Mouse (Mus musculus) limb, embryonic 12.5 days (tissue): ENCODE data around the gene Ldlrap1. TPM values are rescaled to one million over a fixed set of nuclear protein-coding genes. Genes with fewer than 3 reads are reported as not detected.
A peak's percentile ranks its signal among the peaks of the same experiment; 100 is the strongest.

Experiments used
- ATAC-seq: fragments of 200-750 bp; cut with Nextera tagmentation; 2 replicates; pipeline ENCODE4 v1.8.0; 2017; ENCODE audit warnings: low read depth, moderate TSS enrichment; ENCODE audit not compliant: insufficient number of reproducible peaks, insufficient read depth, low FRiP score, low TSS enrichment
- H3K27ac ChIP-seq: fragments of 300-500 bp; sonication (generic); 2 replicates; pipeline ENCODE4 v1.5.1; 2016; ENCODE audit warnings: mild to moderate bottlenecking, moderate library complexity
- H3K27me3 ChIP-seq: fragments of 300-500 bp; sonication (generic); 2 replicates; pipeline ENCODE4 v1.6.1; 2016; ENCODE audit warnings: mild to moderate bottlenecking, moderate library complexity
- H3K36me3 ChIP-seq: fragments of 300-500 bp; sonication (generic); 2 replicates; pipeline ENCODE4 v1.6.1; 2016; ENCODE audit warnings: mild to moderate bottlenecking, moderate library complexity
- H3K4me1 ChIP-seq: fragments of 300-500 bp; sonication (generic); replicated peaks from 2 replicates; pipeline ENCODE4 v1.6.1; 2016
- H3K4me2 ChIP-seq: fragments of 300-500 bp; sonication (generic); 2 replicates; pipeline ENCODE4 v1.6.1; 2016; ENCODE audit warnings: mild to moderate bottlenecking, moderate library complexity
- H3K4me3 ChIP-seq: fragments of 300-500 bp; sonication (generic); replicated peaks from 2 replicates; pipeline ENCODE4 v1.5.1; 2016; ENCODE audit warnings: mild to moderate bottlenecking
- H3K9ac ChIP-seq: fragments of 300-500 bp; sonication (generic); replicated peaks from 2 replicates; pipeline ENCODE4 v1.6.1; 2016; ENCODE audit warnings: mild to moderate bottlenecking, moderate library complexity
- H3K9me3 ChIP-seq: fragments of 300-500 bp; sonication (generic); 2 replicates; pipeline ENCODE4 v1.6.1; 2016; ENCODE audit warnings: mild to moderate bottlenecking, moderate library complexity
- WGBS: fragments of 180-500 bp; shearing (Covaris S2); methylation state at CpG from one replicate; pipeline ENCODE4 v1.1.7; 2016; 5-methylcytosine and 5-hydroxymethylcytosine counted together
- polyA plus RNA-seq: library from polyadenylated mRNA; unstranded; fragments of >200 nt; fragmentation: Nextera tagmentation; extraction: Ambion mirVana; gene quantifications from 2 replicates; pipeline ENCODE4 v1.2.1, GENCODE M21; 2016

Gene Ldlrap1
- polyA plus RNA-seq = 21.7 and 23.3 TPM in 2 replicates

DNA sequence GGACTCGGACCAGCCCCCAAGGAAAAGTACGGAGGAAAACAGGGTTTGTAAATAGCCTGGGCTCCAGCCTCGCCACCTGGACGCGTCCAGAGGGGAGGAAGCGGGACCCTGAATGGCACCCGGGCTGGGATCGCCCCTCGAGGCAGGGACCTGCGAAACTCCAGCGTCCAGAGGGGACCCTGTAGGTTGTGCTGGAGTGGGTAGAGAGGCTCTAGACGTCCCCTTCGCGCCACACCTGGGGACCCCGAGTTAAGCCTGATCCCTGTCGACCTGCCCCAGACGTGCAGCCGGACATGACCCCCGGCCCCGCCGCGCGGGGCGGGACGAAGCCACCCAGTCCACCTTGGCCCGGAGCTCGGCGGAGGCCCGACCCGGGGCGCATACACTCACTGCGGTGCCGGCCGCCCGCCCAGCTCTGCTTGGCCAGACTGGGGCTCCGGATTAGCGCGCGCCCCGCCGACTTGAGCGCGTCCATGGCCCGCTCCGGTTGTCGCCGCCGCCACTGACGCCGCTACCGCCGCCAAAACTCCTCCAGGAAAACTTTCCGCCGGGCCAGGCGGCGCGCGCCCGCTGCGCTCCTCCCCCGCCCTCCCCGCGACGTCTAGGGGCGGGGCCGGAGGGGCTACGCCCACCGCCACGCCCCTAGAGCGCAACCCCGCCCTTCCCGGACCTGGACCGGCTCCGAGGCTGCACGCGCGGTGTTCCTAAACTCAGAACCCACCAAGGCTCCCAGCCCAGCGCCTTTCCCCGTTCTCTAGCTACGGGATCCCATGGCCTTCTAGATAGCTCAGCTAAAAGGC lies at the start of gene Ldlrap1:
TSS of gene Ldlrap1 (minus strand) at position 599 of the 800 bp plus-strand sequence.
- Histone ChIP-seq H3K9ac (peak within 1 kb of the TSS; percentile 90), H3K4me3 (peak within 1 kb of the TSS; percentile 86), H3K9me3 (no peaks in the 10 kb centered on the region), H3K27me3 (peaks cover 24% of the 10 kb centered on the region), H3K36me3 (no peaks in the 10 kb centered on the region), H3K4me2 (peak within 1 kb of the TSS; percentile 95), H3K27ac (peak within 1 kb of the TSS; percentile 67), H3K4me1 (peaks cover 29% of the 10 kb centered on the region)
- WGBS = under 1% methylated on average over 80 of the region's 80 CpGs
- peak; percentile 67 for ATAC-seq

DNA sequence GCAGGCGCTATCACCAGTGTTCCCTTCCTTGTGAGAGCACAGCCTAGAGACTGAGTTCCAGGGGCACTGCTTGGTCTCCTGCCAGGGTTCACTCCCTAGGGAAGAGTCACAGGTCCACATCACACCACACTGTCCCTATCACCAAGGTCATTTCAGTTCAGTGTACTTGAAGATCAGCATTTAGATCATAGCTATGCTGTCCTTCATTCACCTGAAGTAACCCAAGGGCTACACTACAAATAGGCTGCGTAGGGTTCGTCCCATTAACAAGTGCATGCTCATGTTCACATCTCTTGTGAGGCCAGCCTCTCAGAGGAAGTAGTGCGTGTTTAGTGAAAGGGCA lies 46.4 kb upstream of the Ldlrap1 start:
- no peak overlapping the region for H3K9ac ChIP-seq
- 87% methylated on average over 4 of the region's 4 CpGs for WGBS
- ATAC-seq = no peak
- peaks cover 75% of the 10 kb centered on the region for H3K36me3 ChIP-seq
- no peaks in the 10 kb centered on the region for H3K27me3 ChIP-seq
- H3K4me2 ChIP-seq = no peak overlapping the region
- H3K9me3 ChIP-seq = no peaks in the 10 kb centered on the region
- H3K4me3 ChIP-seq = no peak overlapping the region
- no peak overlapping the region for H3K27ac ChIP-seq
- H3K4me1 ChIP-seq = no peaks in the 10 kb centered on the region

DNA sequence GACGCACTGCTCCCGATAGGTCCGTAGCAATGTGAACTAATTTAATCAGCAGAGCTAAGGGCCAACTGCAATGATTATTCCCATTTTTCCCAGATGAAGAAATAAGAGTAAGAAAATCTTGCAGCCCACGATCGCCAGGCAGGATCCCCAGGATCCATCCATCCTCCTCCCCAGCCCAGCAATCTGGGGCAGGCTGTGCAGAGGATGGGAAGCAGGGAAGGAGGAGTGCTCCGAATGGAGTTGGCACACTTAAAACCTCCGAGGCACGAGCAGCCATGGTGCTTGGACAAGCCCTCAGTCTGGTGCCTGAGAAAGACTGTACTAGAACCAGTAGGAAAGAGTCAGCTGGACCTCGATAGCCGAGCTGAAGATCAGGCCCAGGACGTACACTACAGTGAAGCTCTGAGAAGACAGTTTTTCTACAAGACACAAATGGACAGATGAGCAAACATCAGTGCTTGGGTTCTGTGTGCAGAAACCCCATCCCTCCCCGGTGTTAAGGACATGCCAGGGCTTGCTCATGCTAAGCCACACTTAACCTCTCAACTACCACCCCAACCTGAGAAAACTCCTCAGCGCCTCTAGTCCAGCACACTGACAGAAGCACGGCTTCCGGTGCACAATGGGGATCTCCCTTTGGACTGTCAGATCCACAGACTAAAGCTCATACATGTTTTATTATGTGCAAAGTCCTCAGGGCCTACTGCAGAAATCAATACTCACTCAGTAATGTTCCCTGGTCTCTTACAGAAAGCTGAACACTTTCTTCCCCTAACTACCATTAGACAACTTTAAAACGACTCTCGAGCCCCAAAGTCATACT lies 45.8 kb upstream of the Ldlrap1 start:
- Histone ChIP-seq H3K4me2 (no peak overlapping the region), H3K36me3 (peaks cover 81% of the 10 kb centered on the region), H3K4me3 (no peak overlapping the region), H3K27ac (no peak overlapping the region), H3K27me3 (no peaks in the 10 kb centered on the region), H3K4me1 (no peaks in the 10 kb centered on the region), H3K9me3 (no peaks in the 10 kb centered on the region), H3K9ac (no peak overlapping the region)
- ATAC-seq = no peak
- 87% methylated on average over 17 of the region's 17 CpGs for WGBS

DNA sequence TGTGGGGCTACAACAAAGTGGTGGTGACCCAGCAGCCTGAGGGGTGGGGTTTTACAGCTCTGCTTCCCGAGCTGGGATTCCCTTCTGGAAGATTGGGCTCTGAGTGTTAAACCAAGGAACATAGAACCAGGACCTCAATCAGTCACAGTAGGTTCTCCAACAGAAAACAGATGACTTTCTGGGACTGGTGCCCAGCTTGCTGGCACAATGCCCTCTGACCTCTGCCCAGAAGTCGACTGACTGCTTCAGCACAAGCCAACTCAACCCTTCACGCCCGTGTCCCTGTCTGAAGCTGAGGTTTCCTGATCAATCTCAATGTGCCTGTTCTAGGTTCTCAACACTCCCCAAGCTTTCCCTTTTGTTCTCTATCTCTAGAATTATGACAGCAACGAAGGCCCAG lies 36.9 kb upstream of the Ldlrap1 start:
- 84% methylated on average over 5 of the region's 5 CpGs for WGBS
- no peak for ATAC-seq
- Histone ChIP-seq H3K27me3 (no peaks in the 10 kb centered on the region), H3K36me3 (peaks cover 94% of the 10 kb centered on the region), H3K27ac (no peak overlapping the region), H3K4me1 (no peaks in the 10 kb centered on the region), H3K4me3 (no peak overlapping the region), H3K9ac (no peak overlapping the region), H3K4me2 (no peak overlapping the region), H3K9me3 (no peaks in the 10 kb centered on the region)

DNA sequence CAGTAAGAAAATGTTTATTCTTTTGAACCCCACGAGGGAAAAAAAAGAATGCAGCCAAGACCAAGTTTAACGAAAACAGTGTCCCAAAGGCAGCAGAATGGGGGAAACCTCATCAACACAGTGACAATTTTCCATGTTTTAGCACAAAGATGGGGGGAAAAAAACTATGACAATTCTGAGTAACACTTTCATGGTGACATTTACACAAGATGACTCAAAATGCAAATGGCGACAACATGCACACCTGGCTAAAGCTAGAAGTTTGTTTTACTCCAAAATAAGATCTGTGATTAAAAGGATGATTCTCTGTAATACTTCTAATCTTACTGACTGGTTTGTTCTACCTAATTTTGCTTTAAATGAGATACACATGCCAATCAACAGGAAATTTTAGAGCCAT lies 34.9 kb upstream of the Ldlrap1 start:
- H3K36me3 ChIP-seq = peaks cover 74% of the 10 kb centered on the region
- H3K4me3 ChIP-seq = no peak overlapping the region
- no peaks in the 10 kb centered on the region for H3K4me1 ChIP-seq
- ATAC-seq = no peak
- H3K27ac ChIP-seq = no peak overlapping the region
- WGBS = 84% methylated on average over 3 of the region's 3 CpGs
- no peaks in the 10 kb centered on the region for H3K27me3 ChIP-seq
- H3K9me3 ChIP-seq = no peaks in the 10 kb centered on the region
- no peak overlapping the region for H3K9ac ChIP-seq
- no peak overlapping the region for H3K4me2 ChIP-seq

DNA sequence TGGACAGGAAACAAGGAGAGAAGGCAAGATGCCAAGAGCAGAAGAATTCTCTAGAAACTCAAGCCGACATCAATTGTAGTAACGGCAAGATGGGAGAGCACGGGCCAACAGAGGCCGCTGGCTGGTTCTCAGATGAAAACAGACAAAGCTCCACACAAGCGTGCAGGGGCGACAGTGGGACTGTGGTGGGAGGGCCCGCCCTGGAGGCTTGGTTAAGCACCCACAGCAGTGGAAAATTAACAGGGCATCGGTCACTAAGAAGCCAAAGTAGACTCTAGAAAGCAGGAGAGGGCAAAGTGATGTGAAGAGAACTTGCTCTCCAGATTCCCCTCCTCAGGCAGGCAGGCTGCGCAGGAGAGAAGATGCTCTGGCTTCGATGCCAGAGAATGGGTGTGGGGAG lies 34.3 kb upstream of the Ldlrap1 start:
- H3K9me3 ChIP-seq = no peaks in the 10 kb centered on the region
- H3K9ac ChIP-seq = no peak overlapping the region
- 94% methylated on average over 10 of the region's 10 CpGs for WGBS
- no peak overlapping the region for H3K4me2 ChIP-seq
- H3K27ac ChIP-seq = no peak overlapping the region
- peaks cover 69% of the 10 kb centered on the region for H3K36me3 ChIP-seq
- ATAC-seq = no peak
- no peaks in the 10 kb centered on the region for H3K27me3 ChIP-seq
- H3K4me3 ChIP-seq = no peak overlapping the region
- H3K4me1 ChIP-seq = no peaks in the 10 kb centered on the region

DNA sequence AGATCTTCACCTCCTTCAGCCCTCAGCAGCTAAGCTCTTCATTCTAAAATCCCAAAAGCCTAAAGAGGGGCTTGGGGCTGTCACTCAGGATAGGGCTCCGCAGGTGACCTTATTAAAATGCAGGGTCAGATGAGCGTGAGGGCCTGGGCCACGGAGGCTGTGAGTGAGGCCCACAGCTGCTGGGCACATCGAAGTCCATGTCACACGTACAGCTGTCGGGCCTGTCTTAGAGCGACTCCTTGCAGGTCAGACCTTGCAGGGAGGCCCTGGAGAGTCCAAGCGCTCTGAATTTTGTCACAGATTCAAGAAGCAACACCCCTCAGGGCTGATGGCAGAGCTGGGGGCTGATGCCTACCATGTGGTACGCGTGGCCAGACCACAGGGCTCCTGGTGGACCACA lies 32.9 kb upstream of the Ldlrap1 start:
- peaks cover 54% of the 10 kb centered on the region for H3K36me3 ChIP-seq
- H3K9ac ChIP-seq = no peak overlapping the region
- H3K4me2 ChIP-seq = no peak overlapping the region
- peaks cover 5% of the 10 kb centered on the region; the same call in 1 of the 2 replicates for H3K4me1 ChIP-seq
- H3K9me3 ChIP-seq = no peaks in the 10 kb centered on the region
- no peaks in the 10 kb centered on the region for H3K27me3 ChIP-seq
- 70% methylated on average over 10 of the region's 10 CpGs for WGBS
- ATAC-seq = no peak
- H3K27ac ChIP-seq = no peak overlapping the region
- no peak overlapping the region for H3K4me3 ChIP-seq

DNA sequence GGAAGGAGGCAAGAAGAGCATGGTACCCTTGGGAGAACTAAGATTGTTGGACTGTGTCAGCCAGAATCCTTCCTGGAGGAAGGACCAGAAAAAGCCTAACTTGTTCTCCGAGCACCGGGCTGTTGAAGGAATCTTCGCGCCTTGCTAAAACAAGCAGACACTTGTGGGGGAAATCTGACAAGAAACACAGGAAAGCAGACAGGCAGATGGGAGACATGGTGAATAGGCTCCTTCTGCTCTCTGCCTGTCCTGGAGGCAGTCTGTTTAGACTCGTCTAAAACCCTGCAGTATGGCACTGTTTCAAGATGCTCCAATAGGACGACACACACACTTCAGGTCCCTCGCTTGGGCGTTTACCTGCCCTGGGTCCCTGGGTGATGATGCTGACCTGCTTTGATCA lies 32.3 kb upstream of the Ldlrap1 start:
- peak overlapping the region; percentile 13; the same call in 1 of the 2 replicates for H3K27ac ChIP-seq
- H3K4me1 ChIP-seq = peaks cover 5% of the 10 kb centered on the region; the same call in 1 of the 2 replicates
- H3K4me2 ChIP-seq = no peak overlapping the region
- ATAC-seq = no peak
- H3K9ac ChIP-seq = no peak overlapping the region
- no peaks in the 10 kb centered on the region for H3K27me3 ChIP-seq
- 76% methylated on average over 8 of the region's 8 CpGs for WGBS
- H3K9me3 ChIP-seq = no peaks in the 10 kb centered on the region
- peaks cover 48% of the 10 kb centered on the region for H3K36me3 ChIP-seq
- H3K4me3 ChIP-seq = no peak overlapping the region

DNA sequence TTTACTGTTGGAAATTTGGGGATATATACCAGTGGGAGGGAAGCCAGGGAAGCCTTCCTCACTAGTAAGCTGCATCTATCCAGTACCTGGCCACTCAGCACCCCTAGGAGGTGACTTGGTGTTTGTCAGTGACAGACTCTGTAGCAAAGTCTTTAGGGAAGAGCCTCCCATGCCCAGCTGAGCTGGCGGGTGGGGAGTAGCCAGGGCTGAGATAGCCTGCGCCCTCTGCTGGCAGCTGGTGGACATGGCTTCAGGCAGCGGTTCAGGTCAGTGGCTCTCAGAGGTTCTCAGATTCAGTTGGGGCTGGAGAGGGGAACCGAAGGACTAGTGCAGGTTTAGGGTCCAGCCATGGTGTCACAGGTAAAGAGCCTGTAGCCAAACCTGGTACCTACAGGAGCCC lies 31.4 kb upstream of the Ldlrap1 start:
- Histone ChIP-seq H3K4me1 (peaks cover 5% of the 10 kb centered on the region; the same call in 1 of the 2 replicates), H3K27ac (no peak overlapping the region), H3K9ac (no peak overlapping the region), H3K4me3 (no peak overlapping the region), H3K4me2 (no peak overlapping the region), H3K36me3 (peaks cover 40% of the 10 kb centered on the region), H3K27me3 (no peaks in the 10 kb centered on the region), H3K9me3 (no peaks in the 10 kb centered on the region)
- WGBS = 11% methylated on average over 4 of the region's 4 CpGs
- no peak for ATAC-seq

DNA sequence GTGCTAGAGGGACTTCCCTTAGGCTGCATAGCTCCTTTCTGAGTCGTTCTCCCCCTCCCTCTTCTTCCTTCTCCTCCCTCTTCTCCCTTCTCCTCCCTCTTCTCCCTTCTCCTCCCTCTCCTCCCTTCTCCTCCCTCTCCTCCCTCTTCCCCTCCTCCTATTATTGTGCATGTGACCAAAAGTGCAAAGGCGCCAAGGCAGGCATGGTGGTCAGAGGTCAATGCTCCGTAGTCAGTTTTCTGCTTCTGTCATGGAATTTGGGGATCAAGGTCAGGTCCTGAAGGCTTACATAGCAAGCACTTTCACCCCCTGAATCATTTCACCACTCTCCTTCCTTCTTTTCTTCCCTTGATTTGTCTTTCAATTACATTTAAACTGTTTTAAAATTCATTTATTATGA lies 31.0 kb upstream of the Ldlrap1 start:
- 47% methylated on average over 3 of the region's 3 CpGs for WGBS
- H3K4me1 ChIP-seq = peaks cover 5% of the 10 kb centered on the region; the same call in 1 of the 2 replicates
- peaks cover 37% of the 10 kb centered on the region for H3K36me3 ChIP-seq
- no peak overlapping the region for H3K27ac ChIP-seq
- no peaks in the 10 kb centered on the region for H3K27me3 ChIP-seq
- no peak for ATAC-seq
- H3K9me3 ChIP-seq = no peaks in the 10 kb centered on the region
- no peak overlapping the region for H3K4me2 ChIP-seq
- H3K9ac ChIP-seq = no peak overlapping the region
- H3K4me3 ChIP-seq = no peak overlapping the region

DNA sequence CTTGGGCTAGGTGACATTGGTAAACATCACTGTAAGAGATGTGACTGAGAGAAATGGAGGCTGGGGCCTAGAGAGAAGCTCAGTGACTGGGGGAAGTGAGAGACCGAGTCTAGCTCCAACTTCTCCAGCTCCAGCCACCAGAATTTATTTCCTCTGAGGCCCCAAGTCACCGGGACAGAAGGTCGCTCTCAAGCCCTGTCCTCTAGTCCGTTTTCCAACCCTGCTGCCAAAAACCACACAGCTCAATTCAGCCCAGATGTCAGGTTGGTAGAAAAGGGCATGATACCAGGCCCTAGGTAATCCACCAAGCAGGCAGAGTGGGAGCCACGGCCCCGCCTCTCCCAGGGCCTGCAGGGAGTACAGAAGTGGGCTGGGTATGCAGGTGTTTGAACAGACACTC lies 29.8 kb upstream of the Ldlrap1 start:
- H3K4me2 ChIP-seq = no peak overlapping the region
- no peak overlapping the region for H3K27ac ChIP-seq
- peaks cover 24% of the 10 kb centered on the region for H3K36me3 ChIP-seq
- ATAC-seq = no peak
- WGBS = 69% methylated on average over 6 of the region's 6 CpGs
- H3K27me3 ChIP-seq = no peaks in the 10 kb centered on the region
- no peak overlapping the region for H3K4me3 ChIP-seq
- H3K4me1 ChIP-seq = peaks cover 5% of the 10 kb centered on the region; the same call in 1 of the 2 replicates
- no peak overlapping the region for H3K9ac ChIP-seq
- H3K9me3 ChIP-seq = no peaks in the 10 kb centered on the region
